Mouse (Mus musculus) lung, adult 2 months (tissue): Measurements from ENCODE around the gene Esrrg. TPM values are rescaled to one million over a fixed set of nuclear protein-coding genes. Genes with fewer than 3 reads are reported as not detected.

Experiments
- DNase-seq: peaks from one replicate; pipeline ENCODE4 v3.0.0; 2022
- H3K4me1 ChIP-seq: fragments of 200-500 bp; 2 replicates; pipeline ENCODE4 v1.6.1; 2011; ENCODE audit warnings: low read length; ENCODE audit not compliant: control insufficient read depth, insufficient read depth
- H3K4me3 ChIP-seq: fragments of 200-500 bp; replicated peaks from 2 replicates; pipeline ENCODE3; 2011; ENCODE audit warnings: low read depth, mild to moderate bottlenecking, control low read depth, low read length; ENCODE audit errors: extremely low read depth
- CTCF ChIP-seq: fragments of 200-500 bp; IDR thresholded peaks from 2 replicates; pipeline ENCODE4 v1.5.1; 2011; ENCODE audit warnings: mild to moderate bottlenecking, low read length, control low read depth; ENCODE audit not compliant: insufficient read depth
- POLR2A ChIP-seq: fragments of 200-500 bp; IDR thresholded peaks from 2 replicates; pipeline ENCODE4 v1.6.1; 2011; ENCODE audit warnings: low read depth, mild to moderate bottlenecking, control low read depth, low read length, borderline replicate concordance; ENCODE audit errors: extremely low read depth
- WGBS: fragments of 180-500 bp; shearing (Covaris S2); methylation state at CpG from one replicate; pipeline ENCODE4 v1.1.7; 2018; 5-methylcytosine and 5-hydroxymethylcytosine counted together
- polyA plus RNA-seq: library from polyadenylated mRNA; depleted of rRNA; stranded (reverse); fragments of >200 nt; gene quantifications from 2 replicates; pipeline ENCODE4 v1.2.3, GENCODE M21; 2012

The Esrrg gene
- polyA plus RNA-seq, 1 experiment: 1.3 TPM

DNA sequence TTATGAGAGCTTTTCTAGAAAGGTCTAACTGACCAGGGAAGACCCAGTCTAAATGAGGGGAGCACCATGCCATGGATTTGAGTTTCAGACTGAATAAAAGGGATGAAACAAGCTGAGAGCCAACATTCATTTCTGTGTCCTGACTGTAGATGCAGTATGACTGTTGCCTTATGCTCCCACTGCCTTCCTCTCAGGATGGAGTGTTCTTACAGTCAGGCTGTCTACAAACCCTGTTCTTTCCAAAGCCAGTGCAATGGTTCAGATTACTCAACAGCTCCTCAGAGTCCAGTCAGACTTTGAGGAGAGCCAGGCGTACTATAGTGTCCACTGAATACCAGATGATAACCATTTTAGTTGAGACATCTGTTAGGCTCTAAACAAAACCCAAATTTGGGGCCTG is 116.8 kb downstream of the Esrrg start:
- no peak overlapping the region for H3K4me3 ChIP-seq
- no peak for DNase-seq
- WGBS: 77% methylated on average over 1 of the region's 1 CpGs
- TF ChIP-seq CTCF (no peak), POLR2A (no peak)
- H3K4me1 ChIP-seq: no peaks in the 10 kb centered on the region

DNA sequence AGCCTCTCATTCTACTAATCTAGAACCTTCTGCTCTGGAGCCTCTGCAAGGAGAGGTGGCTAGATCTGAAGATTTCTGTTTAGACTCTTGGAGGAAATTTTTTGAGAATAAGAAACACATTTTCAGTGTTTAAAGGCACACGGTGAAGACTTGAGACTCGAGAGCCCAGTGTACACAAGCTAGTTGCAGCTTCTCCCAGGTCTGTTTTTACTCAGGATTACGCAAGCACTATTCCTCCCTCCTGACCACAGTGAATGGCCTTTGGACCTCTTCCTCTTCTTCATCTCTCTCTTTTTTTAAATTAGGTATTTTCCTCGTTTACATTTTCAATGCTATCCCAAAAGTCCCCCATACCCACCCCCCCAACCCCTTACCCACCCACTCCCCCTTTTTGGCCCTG is 122.6 kb downstream of the Esrrg start:
- 71% methylated on average over 4 of the region's 4 CpGs for WGBS
- no peak for TF ChIP-seq CTCF
- no peak for TF ChIP-seq POLR2A
- Histone ChIP-seq H3K4me3 (no peak overlapping the region), H3K4me1 (no peaks in the 10 kb centered on the region)
- no peak for DNase-seq

DNA sequence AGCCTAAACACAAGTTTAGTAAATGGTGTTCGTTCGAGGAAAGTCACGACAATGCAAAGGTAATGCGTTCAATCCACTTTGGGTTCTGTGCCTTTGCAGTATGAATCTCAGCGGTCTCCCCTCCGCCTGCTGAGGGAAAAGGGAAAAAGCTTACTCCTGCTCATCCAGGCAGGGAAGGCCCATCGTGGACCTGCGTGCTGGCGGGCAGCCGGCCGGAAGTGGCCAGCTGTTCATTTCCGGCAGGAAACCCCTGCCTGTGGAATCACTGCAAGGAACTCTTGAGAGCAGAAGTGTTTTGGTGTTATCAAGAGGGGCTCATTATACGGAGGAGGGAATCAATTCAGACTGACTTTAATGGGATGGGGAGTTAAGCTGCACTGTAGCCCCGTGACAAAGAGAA is 127.9 kb downstream of the Esrrg start:
- WGBS: 40% methylated on average over 14 of the region's 14 CpGs
- no peak for DNase-seq

DNA sequence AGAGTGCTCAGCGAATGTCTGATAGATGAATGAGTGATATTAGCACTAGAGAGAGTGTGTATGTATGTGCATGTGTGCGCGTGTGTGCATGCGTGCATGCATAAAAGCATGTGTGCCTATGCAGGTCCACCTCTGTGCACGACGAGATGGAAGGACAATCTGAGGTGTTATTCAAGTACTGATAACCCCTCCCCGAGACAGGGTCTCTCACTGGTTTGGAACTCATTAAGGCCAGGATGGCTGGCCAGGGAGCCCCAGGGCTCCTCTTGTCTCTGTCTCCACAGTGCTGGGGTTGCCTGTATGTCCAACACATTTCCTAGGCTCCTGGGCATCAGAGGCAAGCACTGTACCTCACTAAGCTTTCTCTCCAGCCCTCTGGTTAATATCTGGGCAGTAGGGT is 128.7 kb downstream of the Esrrg start:
- no peak for DNase-seq
- 90% methylated on average over 7 of the region's 7 CpGs for WGBS

More for the DNA sequence above, 127.9 kb downstream of the Esrrg start:
- TF ChIP-seq CTCF (no peak), POLR2A (no peak)
- Histone ChIP-seq H3K4me3 (no peak overlapping the region), H3K4me1 (no peaks in the 10 kb centered on the region)

DNA sequence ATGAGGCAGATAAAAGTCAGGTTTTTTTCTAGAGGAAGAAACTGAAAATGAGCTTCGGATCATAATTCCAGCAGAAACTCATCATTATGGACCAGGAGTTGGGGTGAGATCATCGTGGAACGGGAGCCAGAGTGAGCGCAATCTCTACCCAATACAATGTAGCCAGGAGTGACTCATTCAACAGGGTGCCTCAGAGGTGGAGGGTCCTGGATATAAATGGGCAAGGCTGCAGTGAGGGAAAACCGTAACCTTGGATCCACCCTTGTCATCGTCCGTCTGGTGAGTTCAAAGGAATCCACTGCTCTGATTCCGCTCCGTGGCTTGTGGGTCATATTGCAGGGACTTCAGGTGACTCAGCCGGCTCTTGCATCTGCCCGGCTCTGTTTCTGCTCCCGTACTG is 131.9 kb downstream of the Esrrg start:
- Histone ChIP-seq H3K4me1 (no peaks in the 10 kb centered on the region), H3K4me3 (no peak overlapping the region)
- DNase-seq: no peak
- TF ChIP-seq CTCF: no peak
- TF ChIP-seq POLR2A: no peak
- 66% methylated on average over 12 of the region's 12 CpGs for WGBS

More for the DNA sequence above, 128.7 kb downstream of the Esrrg start:
- Histone ChIP-seq H3K4me1 (no peaks in the 10 kb centered on the region), H3K4me3 (no peak overlapping the region)
- no peak for TF ChIP-seq CTCF
- no peak for TF ChIP-seq POLR2A

GRCm38 (mm10) chr1:187741306-187741705 is 132.7 kb downstream of the Esrrg start:
- DNase-seq: no peak
- no peak overlapping the region for H3K4me3 ChIP-seq
- H3K4me1 ChIP-seq: no peaks in the 10 kb centered on the region
- TF ChIP-seq POLR2A: no peak
- no peak for TF ChIP-seq CTCF
- WGBS: 78% methylated on average over 7 of the region's 7 CpGs

DNA sequence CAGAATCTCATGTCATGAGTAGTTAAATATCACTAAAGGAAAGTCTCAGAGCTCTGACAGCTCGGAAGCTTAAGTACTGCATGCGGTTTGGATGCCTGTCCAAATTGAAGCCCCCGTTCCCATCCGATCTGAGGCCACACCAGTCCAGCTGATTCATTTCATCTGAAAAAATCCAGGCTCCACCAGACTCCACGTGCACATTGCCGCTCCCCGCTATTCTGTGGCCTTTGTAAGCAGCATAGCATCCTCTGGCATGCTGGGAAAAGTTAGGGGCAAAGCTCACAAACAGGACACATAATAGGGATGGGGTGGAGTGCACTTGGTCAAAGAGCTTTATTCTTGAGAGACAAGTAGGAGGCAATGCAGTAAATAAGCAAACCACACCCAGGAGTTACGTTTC is 133.5 kb downstream of the Esrrg start:
- no peak for TF ChIP-seq POLR2A
- no peak for TF ChIP-seq CTCF
- no peak for DNase-seq
- H3K4me1 ChIP-seq: no peaks in the 10 kb centered on the region
- H3K4me3 ChIP-seq: no peak overlapping the region
- 71% methylated on average over 8 of the region's 8 CpGs for WGBS

- TF ChIP-seq POLR2A (no peak), CTCF (no peak)
- DNase-seq: no peak
- 86% methylated on average over 3 of the region's 3 CpGs for whole genome bisulfite sequencing
- H3K4me1 ChIP-seq: no peaks in the 10 kb centered on the region
- no peak overlapping the region for H3K4me3 ChIP-seq
These were observed 140.7 kb downstream of the Esrrg start for GRCm38 (mm10) chr1:187749294-187749693.

DNA sequence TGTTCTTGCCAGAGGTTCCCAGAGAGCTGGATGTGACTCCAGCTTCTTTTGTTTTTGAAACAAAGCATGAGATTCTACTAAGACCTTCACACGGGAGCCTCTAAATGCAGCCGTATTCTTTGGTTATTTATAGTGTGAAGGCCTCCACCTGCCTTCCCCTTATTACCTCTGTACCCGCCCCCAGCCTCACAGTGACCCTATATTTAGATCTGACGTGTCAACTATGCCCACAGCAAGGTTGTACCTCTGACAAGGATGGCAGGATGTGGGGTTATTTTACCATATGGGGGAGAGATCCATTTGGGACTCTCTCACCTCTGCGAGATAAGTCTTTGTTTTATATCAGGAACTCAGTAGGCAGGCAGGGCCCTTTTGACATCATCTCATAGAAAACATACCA is 141.3 kb downstream of the Esrrg start:
- H3K4me3 ChIP-seq: no peak overlapping the region

GRCm38 (mm10) chr1:187755528-187755927 is 146.9 kb downstream of the Esrrg start:
- H3K4me3 ChIP-seq: no peak overlapping the region
- no peak for DNase-seq
- 95% methylated on average over 13 of the region's 13 CpGs for WGBS
- TF ChIP-seq POLR2A (no peak), CTCF (no peak)
- H3K4me1 ChIP-seq: no peaks in the 10 kb centered on the region

More for the DNA sequence above, 141.3 kb downstream of the Esrrg start:
- TF ChIP-seq POLR2A: no peak
- TF ChIP-seq CTCF: no peak
- H3K4me1 ChIP-seq: no peaks in the 10 kb centered on the region
- WGBS: 68% methylated on average over 5 of the region's 5 CpGs
- DNase-seq: no peak
